Mouse (Mus musculus): Measurements from ENCODE around the gene Gm9945.

Gm9945 gene

GRCm38 (mm10) chr11:53523545-53524405 is 43.8 kb downstream of the Gm9945 start:
- DNase-seq, result no peak

GRCm38 (mm10) chr11:53524905-53525304 is 44.9 kb downstream of the Gm9945 start:
- DNase-seq, result peak in 1 of 2 experiments; percentile 12

GRCm38 (mm10) chr11:53525461-53525860 is 45.5 kb downstream of the Gm9945 start:
- DNase-seq, result peak; percentile 61 to 79

- no peak for DNase-seq
These were observed 48.7 kb downstream of the Gm9945 start for GRCm38 (mm10) chr11:53528397-53529252.

GRCm38 (mm10) chr11:53529253-53529557 is 49.2 kb downstream of the Gm9945 start:
- peak; percentile 49 to 60 for DNase-seq

- DNase-seq, result no peak
These were observed 50.0 kb downstream of the Gm9945 start for GRCm38 (mm10) chr11:53530001-53530400.

Measured in kidney, postnatal 25 days (tissue).